Mouse (Mus musculus): ENCODE measurements around the gene Gclm.
A peak's percentile ranks its signal among the peaks of the same experiment; 100 is the strongest.
"Not testable (repeated sequence)": the region's sequence is repeated elsewhere in the genome, so short reads cannot be mapped to it uniquely, and the experiment has no call there.

Gclm gene

GRCm38 (mm10) chr3:122245215-122245877, at the start of gene Gclm:
Gclm (plus strand) TSS chr3:122245557.
- peak; percentile 94 to 96 for DNase-seq

- DNase-seq: no peak
These were observed 48.6 kb upstream of the Gclm start for GRCm38 (mm10) chr3:122196621-122197298.

GRCm38 (mm10) chr3:122198532-122198931, 46.8 kb upstream of the Gclm start:
- DNase-seq: no peak

GRCm38 (mm10) chr3:122198966-122199381, 46.4 kb upstream of the Gclm start:
- peak; percentile 35 to 50 for DNase-seq

GRCm38 (mm10) chr3:122199600-122199999, 45.8 kb upstream of the Gclm start:
- DNase-seq: peak in 1 of 2 experiments; percentile 40

GRCm38 (mm10) chr3:122200017-122200416, 45.3 kb upstream of the Gclm start:
- DNase-seq: no peak

GRCm38 (mm10) chr3:122200447-122200846, 44.9 kb upstream of the Gclm start:
- no peak for DNase-seq

GRCm38 (mm10) chr3:122202307-122202732, 43.0 kb upstream of the Gclm start:
- DNase-seq: no peak

- DNase-seq: no peak
These were observed 41.6 kb upstream of the Gclm start for GRCm38 (mm10) chr3:122203675-122204329.

GRCm38 (mm10) chr3:122205753-122206152, 39.6 kb upstream of the Gclm start:
- DNase-seq: peak; percentile 59 to 65

GRCm38 (mm10) chr3:122206279-122207070, 38.9 kb upstream of the Gclm start:
- peak; percentile 98 to 99 for DNase-seq

- DNase-seq: peak; percentile 84 to 90
These were observed 37.6 kb upstream of the Gclm start for GRCm38 (mm10) chr3:122207766-122208165.

- DNase-seq: peak; percentile 24 to 43
These were observed 36.8 kb upstream of the Gclm start for GRCm38 (mm10) chr3:122208296-122209225.

GRCm38 (mm10) chr3:122209511-122209910, 35.8 kb upstream of the Gclm start:
- DNase-seq: no peak

- no peak for DNase-seq
These were observed 34.9 kb upstream of the Gclm start for GRCm38 (mm10) chr3:122210434-122210833.

GRCm38 (mm10) chr3:122210846-122211245, 34.5 kb upstream of the Gclm start:
- DNase-seq: no peak

- no peak for DNase-seq
These were observed 33.8 kb upstream of the Gclm start for GRCm38 (mm10) chr3:122211446-122212125.

GRCm38 (mm10) chr3:122221240-122222036, 23.9 kb upstream of the Gclm start:
- DNase-seq: no peak

GRCm38 (mm10) chr3:122226972-122227371, 18.4 kb upstream of the Gclm start:
- DNase-seq: not testable (repeated sequence)

GRCm38 (mm10) chr3:122235772-122236171, 9.6 kb upstream of the Gclm start:
- no peak for DNase-seq

Data from cerebellum, postnatal 10 days (tissue).